Mouse (Mus musculus): ENCODE data around the gene Usp20. TPM values are rescaled to one million over a fixed set of nuclear protein-coding genes. Genes with fewer than 3 reads are reported as not detected.
A peak's percentile ranks its signal among the peaks of the same experiment; 100 is the strongest.

Usp20 gene
- polyA plus RNA-seq, 1 experiment from 2014 or later = 4.0 TPM

DNA sequence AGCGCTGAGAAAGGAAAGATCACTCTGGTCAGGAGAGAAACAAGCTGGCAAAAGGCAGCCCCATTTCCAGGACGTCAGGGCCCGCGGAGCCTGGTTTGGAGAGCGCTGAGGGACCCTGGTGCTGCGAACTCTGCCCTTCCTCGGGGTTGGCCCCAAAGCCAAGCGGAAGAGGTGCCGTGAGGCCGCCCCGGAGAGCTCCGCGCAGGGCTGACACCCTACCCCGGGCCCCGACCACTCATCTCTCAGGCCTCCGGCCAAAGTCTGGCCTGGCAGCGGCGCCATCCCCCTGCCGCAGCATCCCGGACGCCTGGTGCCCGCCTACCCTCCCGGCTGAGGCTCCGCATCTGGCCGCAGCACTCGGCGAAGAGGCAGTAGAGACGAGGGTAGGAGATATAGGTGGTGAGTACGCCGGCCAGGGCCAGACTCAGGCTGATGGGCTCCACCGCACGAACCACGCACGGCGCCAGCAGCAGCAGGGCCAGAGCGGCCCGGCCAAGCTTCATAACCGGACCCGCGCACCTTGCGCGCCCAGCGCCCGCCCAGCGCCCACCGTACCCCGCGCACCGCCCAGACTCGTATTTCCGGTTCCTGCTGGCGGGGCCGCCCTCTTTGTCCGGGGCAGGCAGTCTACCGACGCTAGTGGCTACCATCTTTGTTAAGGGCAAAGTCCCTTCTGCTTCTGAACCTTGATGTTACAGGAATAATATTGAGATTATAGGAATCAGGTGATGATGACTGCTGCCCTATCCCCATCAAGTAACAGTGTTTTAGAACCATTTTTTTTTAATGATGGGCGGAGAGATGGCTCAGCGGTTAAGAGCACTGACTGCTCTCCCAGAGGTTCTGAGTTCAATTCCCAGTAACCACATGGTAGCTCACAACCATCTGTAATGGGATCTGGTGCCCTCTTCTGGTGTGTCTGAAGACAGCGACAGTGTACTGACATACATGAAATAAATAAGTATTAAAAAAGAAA is 14.4 kb upstream of the Usp20 start, which contains the start of gene Tor1a:
TSS of gene Tor1a (minus strand) at position 582 of the 976 bp plus-strand sequence.
- peak within 1 kb of the TSS; percentile 93 for H3K27ac ChIP-seq (ENCODE audit: low read depth, low read length)
- peak within 1 kb of the TSS; percentile 92 for H3K9ac ChIP-seq (ENCODE audit: low read depth, low read length)
- WGBS = 3% methylated on average over 57 of the region's 59 CpGs
- peak within 1 kb of the TSS; percentile 98 for H3K4me3 ChIP-seq (ENCODE audit: low read depth, low read length)
- H3K36me3 ChIP-seq (ENCODE audit: control insufficient read depth, insufficient read depth) = peaks cover 28% of the 10 kb centered on the region
- TF ChIP-seq CTCF (IDR thresholded peaks at IDR 0.05; ENCODE audit: low read depth) = peak; percentile 37; the same call in 1 of the 2 replicates
- ATAC-seq = peak; percentile 87
- peaks cover 6% of the 10 kb centered on the region; the same call in 1 of the 2 replicates for H3K4me1 ChIP-seq (replicated peaks; ENCODE audit: control insufficient read depth, insufficient read depth, low read length)
- H3K4me2 ChIP-seq (replicated peaks; ENCODE audit: low read depth) = peak within 1 kb of the TSS; percentile 84
- H3K27me3 ChIP-seq (replicated peaks; ENCODE audit: control insufficient read depth, insufficient read depth, low read length) = no peaks in the 10 kb centered on the region
- no peaks in the 10 kb centered on the region for H3K9me3 ChIP-seq (ENCODE audit: control insufficient read depth)

DNA sequence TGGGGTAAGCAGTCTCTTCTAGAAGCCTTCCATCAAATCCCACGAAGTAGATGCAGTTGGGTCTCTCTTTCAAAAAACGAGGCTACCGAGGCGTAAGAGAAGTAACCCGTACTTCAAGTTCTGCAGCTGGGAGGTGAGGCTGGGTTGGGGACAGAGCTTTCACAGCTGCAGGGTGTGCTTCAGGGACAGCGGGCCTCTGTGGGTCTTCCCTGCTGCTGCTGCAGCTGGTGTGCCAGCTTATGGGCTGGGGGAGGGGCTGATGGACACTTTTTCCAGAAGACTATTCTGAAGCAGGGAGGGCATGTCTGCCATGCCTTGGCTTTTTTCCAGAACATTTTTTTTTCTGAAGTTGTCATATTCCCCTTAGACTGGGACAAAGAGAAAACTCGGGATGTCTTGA is 945 bp downstream of the Usp20 start:
- H3K4me2 ChIP-seq (replicated peaks; ENCODE audit: low read depth) = peak overlapping the region; percentile 88
- peaks cover 12% of the 10 kb centered on the region for H3K36me3 ChIP-seq (ENCODE audit: control insufficient read depth, insufficient read depth)
- H3K9me3 ChIP-seq (ENCODE audit: control insufficient read depth) = no peaks in the 10 kb centered on the region
- H3K9ac ChIP-seq (ENCODE audit: low read depth, low read length) = 0 out of 2 replicates have a peak overlapping the region, but pooled peaks have one; percentile 53
- H3K4me1 ChIP-seq (replicated peaks; ENCODE audit: control insufficient read depth, insufficient read depth, low read length) = peaks cover 2% of the 10 kb centered on the region; the same call in 1 of the 2 replicates
- no peaks in the 10 kb centered on the region for H3K27me3 ChIP-seq (replicated peaks; ENCODE audit: control insufficient read depth, insufficient read depth, low read length)
- peak overlapping the region; percentile 86 for H3K4me3 ChIP-seq (ENCODE audit: low read depth, low read length)
- no peak for TF ChIP-seq CTCF (IDR thresholded peaks at IDR 0.05; ENCODE audit: low read depth)
- ATAC-seq = no peak
- no peak overlapping the region; the same call in 1 of the 2 replicates for H3K27ac ChIP-seq (ENCODE audit: low read depth, low read length)
- 41% methylated on average over 7 of the region's 7 CpGs for WGBS

DNA sequence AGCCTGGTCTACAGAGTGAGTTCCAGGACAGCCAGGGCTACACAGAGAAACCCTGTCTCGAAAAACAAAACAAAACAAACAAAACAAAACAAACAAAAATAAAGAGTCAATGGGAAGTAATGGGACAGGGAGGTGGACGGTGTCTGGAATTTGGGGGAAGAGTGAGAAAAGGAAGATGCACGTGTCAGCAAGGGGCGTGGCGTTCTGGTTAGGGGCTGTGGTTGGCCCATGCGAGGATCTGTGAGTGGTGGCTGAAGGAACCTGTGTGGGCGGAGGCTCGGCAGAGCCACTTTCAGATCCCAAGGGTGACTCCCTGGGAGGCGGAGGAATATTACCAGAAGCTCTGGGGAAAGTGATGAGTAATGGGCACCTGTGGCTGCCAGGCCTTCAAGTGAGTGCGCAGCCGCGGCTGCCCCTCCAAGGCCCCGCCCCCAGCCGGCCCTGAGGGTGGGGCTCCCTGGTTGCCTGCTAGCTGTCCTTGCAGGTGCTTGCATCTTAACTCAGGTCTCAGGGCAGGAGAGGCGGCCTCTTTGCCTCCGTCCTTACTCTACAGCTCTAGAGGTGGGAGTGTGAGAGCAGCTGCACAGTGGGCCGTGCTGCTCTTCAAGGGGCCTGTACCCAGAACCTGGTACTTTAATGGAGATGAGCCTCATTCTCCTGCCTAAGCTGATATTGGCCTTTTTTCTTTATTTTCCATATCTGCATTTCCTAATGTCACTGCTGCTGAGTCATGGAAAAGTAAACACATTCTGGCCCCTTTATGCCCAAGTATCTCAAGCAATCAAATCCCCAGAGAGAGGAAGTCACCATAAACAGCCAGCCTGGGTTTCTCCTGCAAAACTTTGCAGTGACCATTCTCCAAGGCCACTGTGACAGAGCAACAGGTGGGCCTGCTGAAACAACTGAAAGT is 3.3 kb downstream of the Usp20 start:
- Histone ChIP-seq H3K36me3 (ENCODE audit: control insufficient read depth, insufficient read depth) (no peaks in the 10 kb centered on the region), H3K4me2 (replicated peaks; ENCODE audit: low read depth) (peak overlapping the region; percentile 35), H3K4me1 (replicated peaks; ENCODE audit: control insufficient read depth, insufficient read depth, low read length) (peaks cover 2% of the 10 kb centered on the region; the same call in 1 of the 2 replicates), H3K9ac (ENCODE audit: low read depth, low read length) (no peak overlapping the region), H3K9me3 (ENCODE audit: control insufficient read depth) (no peaks in the 10 kb centered on the region), H3K27ac (ENCODE audit: low read depth, low read length) (peak overlapping the region; percentile 3; the same call in 1 of the 2 replicates), H3K4me3 (ENCODE audit: low read depth, low read length) (no peak overlapping the region), H3K27me3 (replicated peaks; ENCODE audit: control insufficient read depth, insufficient read depth, low read length) (no peaks in the 10 kb centered on the region)
- 12% methylated on average over 17 of the region's 17 CpGs for WGBS
- ATAC-seq = peak; percentile 46
- TF ChIP-seq CTCF (IDR thresholded peaks at IDR 0.05; ENCODE audit: low read depth) = no peak

DNA sequence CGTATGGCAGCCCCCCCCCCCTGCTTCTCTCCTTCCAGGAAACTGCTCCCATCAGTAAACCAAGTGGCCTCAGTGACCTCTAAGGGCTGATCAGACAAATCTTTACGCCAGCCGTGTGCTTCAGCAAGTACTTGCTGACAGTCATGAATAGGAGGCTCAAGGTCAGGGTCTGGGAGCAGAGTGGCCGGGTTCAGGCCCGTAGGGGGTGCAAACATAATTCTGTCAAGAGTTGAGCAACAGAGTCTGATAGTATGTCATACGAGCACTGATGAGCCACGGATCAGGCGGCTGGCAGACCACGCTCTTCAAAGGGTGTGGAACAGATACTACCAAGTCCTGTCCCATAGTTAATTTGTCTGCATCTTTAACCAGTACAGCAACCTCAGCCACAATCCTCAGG is 8.1 kb downstream of the Usp20 start:
- Histone ChIP-seq H3K4me3 (ENCODE audit: low read depth, low read length) (no peak overlapping the region), H3K9ac (ENCODE audit: low read depth, low read length) (no peak overlapping the region), H3K27ac (ENCODE audit: low read depth, low read length) (no peak overlapping the region), H3K4me1 (replicated peaks; ENCODE audit: control insufficient read depth, insufficient read depth, low read length) (no peaks in the 10 kb centered on the region), H3K36me3 (ENCODE audit: control insufficient read depth, insufficient read depth) (no peaks in the 10 kb centered on the region), H3K27me3 (replicated peaks; ENCODE audit: control insufficient read depth, insufficient read depth, low read length) (no peaks in the 10 kb centered on the region), H3K9me3 (ENCODE audit: control insufficient read depth) (no peaks in the 10 kb centered on the region), H3K4me2 (replicated peaks; ENCODE audit: low read depth) (no peak overlapping the region)
- WGBS = 69% methylated on average over 9 of the region's 9 CpGs
- TF ChIP-seq CTCF (IDR thresholded peaks at IDR 0.05; ENCODE audit: low read depth) = no peak
- no peak for ATAC-seq

DNA sequence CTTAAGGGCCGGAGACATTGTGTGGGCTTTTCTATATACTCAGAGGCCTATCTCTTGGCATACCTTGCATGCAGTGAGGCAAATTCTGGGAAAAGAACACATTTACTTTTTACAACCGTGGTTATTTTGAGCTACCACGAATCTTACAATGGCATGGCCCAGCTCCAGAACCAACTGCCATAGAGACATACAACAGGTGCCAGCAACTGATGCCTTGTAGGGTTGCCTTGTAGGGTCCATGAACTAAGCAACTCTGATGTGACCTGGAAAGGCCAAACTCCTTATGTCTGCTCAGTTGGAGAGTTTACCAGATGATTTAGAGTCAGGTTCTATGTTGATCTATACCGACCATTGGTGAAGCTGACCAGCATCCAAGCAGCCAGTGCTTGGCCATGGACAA is 12.8 kb downstream of the Usp20 start:
- ATAC-seq = no peak
- Histone ChIP-seq H3K4me3 (ENCODE audit: low read depth, low read length) (no peak overlapping the region), H3K9ac (ENCODE audit: low read depth, low read length) (no peak overlapping the region), H3K36me3 (ENCODE audit: control insufficient read depth, insufficient read depth) (no peaks in the 10 kb centered on the region), H3K27ac (ENCODE audit: low read depth, low read length) (no peak overlapping the region), H3K4me2 (replicated peaks; ENCODE audit: low read depth) (no peak overlapping the region), H3K9me3 (ENCODE audit: control insufficient read depth) (no peaks in the 10 kb centered on the region), H3K4me1 (replicated peaks; ENCODE audit: control insufficient read depth, insufficient read depth, low read length) (no peaks in the 10 kb centered on the region), H3K27me3 (replicated peaks; ENCODE audit: control insufficient read depth, insufficient read depth, low read length) (no peaks in the 10 kb centered on the region)
- no peak for TF ChIP-seq CTCF (IDR thresholded peaks at IDR 0.05; ENCODE audit: low read depth)
- 91% methylated on average over 4 of the region's 4 CpGs for WGBS

All from intestine, postnatal 0 days (tissue).